Mouse (Mus musculus) left cerebral cortex, postnatal 25 days (tissue): Measurements from ENCODE around the gene Ppp4c. TPM values are rescaled to one million over a fixed set of nuclear protein-coding genes. Genes with fewer than 3 reads are reported as not detected.

Experiments used
- DNase-seq, 2 experiments: peaks; one replicate each; pipeline ENCODE4 v3.0.0; 2022; ENCODE audit warnings: low spot score in 2 of 2, mixed read lengths in 1 of 2
- intact Hi-C: fragments of 180-260 bp; cut with DNase I; formaldehyde crosslinking; loops from one replicate; pipeline ENCODE4 v1.15.1; 2025
- total RNA-seq, 2 experiments: library from RNA; stranded (reverse); gene quantifications; 2 replicates each; pipeline ENCODE4 v1.2.3; 2021

Ppp4c gene
- total RNA-seq, 2 experiments from 2014 or later = 48.1 to 51.3 TPM

GRCm38 (mm10) chr7:126765540-126765939 lies 26.8 kb downstream of the Ppp4c start:
- intact Hi-C loops = no loop called here
- no peak for DNase-seq

DNA sequence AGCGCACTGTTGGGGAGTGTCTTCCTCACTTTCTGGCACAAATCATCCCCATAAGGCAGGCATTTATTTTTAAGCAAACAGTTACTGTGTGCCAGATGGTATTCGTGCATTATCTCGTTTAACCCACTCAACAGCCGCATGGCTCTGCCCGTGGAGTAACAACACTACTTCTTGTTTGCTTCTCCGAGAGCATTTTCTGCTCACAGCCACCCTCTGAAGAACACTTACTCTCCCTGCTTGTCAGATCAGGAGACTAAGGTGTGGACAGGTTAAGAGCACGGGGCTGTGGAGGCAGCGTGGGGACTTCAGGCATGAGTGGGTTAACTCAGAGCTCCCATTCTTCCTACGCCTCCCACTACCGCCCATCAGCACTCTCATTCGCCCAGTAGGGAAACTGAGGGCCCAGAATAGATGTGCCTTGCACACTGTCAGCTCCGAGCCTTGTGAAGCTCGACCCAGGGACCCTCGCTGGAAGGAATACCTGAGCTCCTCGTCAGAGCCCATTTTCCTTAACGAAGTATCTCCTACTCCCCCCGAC lies 29.8 kb downstream of the Ppp4c start:
- DNase-seq = peak; percentile 68 to 94
- intact Hi-C loops = loop anchor here (1.0 to 2.0 kb wide), 3 partner anchors 14 to 58 kb away; partner anchors contain the start of gene Ypel3

GRCm38 (mm10) chr7:126761529-126762067 lies 30.7 kb downstream of the Ppp4c start:
- no peak for DNase-seq
- intact Hi-C loops = loop anchor here (1.0 to 2.0 kb wide), 3 partner anchors 15 to 57 kb away; partner anchors contain the start of gene Ypel3

DNA sequence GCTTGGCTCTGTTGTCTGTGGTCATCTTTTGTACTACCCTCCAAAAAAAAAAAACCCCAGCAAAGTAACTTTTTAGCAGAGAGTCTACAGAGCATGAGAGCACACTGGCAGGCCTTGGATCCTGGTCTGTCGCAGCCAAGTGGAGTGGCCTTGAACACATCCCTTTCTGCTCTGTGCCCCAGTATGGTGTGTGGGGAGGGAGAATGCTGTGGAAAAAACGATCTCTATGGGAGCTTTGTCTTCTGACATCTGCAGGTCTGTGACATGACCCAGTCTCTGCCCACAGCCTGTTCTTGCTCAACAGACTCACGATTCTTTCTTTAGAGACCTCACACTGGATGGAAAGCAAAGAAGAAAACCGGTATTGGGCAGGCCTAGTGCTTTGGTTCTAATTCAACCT lies 31.3 kb downstream of the Ppp4c start:
- intact Hi-C loops = no loop called here

DNA sequence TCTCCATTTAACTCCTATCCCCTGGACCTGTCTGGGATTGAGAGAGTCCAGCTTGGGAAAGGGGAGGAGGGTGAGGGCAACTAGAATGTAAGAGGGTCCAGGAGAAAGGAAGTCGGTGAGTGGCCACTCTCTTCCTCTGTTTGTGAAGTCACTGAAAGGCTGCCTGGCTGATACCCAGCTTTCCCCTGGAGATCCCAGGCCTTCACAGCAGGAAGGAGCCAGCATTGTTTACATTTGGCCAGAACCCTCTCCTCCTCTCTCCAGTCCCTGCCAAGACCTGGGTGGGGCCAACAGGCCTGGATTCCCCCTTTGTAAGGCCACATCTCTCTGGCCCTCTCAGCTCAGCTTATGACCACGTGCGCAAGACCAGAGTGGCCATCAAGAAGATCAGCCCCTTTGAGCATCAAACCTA lies 31.9 kb downstream of the Ppp4c start:
- intact Hi-C loops = no loop called here
- no peak for DNase-seq

More for the DNA sequence above, 31.3 kb downstream of the Ppp4c start:
- no peak for DNase-seq

GRCm38 (mm10) chr7:126759672-126760390 lies 32.5 kb downstream of the Ppp4c start:
- DNase-seq = no peak
- intact Hi-C loops = loop anchor here (5.0 kb wide), 1 partner anchor 113 kb away; the partner anchor contains the start of gene Sgf29

DNA sequence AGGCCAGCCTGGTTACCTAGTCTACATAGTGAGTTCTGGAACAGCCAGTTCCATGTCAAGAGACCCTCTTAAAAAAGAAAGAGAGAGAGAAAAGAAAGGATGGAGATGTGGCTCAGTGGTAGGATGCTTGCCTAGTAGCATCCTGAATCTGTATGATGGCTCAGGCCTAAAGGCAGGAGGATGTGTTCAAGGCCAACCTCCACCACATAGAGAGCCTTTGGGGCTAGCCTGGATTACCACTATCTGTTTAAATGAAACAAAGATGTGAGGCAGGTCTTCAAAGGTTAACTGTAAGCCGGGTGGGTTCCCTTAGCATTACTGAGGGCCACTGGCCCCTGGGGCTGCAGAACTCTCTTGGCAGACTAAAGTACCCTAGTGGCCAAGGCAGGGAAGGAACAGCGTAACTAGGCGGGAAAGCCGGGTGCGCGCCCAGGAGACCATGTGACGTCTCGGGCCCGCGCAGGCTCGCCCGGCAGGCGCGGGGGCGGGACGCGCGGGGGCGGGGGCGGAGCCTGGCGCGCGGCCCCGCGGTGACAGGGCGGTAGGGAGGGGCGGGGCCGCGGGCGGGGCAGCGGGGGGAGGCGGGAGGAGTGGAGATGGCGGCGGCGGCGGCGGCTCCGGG lies 33.1 kb downstream of the Ppp4c start, which contains the start of gene Mapk3:
Gene Mapk3 (plus strand): TSS at position 552 of the 622 bp plus-strand sequence.
- intact Hi-C loops = loop anchor here (5.0 kb wide), 1 partner anchor 112 kb away; the partner anchor contains the start of gene Sgf29
- DNase-seq = peak; percentile 89 to 90

DNA sequence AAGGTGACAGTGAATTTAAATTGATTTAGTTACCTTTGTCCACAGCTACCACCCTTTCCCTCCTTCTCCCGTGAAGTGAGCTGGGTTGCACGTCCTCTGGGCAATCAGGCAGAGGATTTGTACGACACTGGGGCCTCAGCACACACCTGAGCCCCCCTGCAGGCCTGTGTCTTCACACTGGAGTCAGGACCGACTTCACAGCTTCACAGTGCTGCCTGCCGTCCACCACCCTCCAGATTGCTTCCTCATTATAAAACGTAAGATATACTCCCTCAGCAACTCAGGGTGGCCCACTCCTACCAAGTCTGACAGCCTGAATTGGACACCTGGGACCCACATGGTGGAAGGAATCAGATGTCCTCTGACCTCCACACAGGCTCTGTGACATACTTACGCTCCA lies 33.8 kb downstream of the Ppp4c start:
- DNase-seq = no peak
- intact Hi-C loops = loop anchor here (5.0 kb wide), 1 partner anchor 111 kb away; the partner anchor contains the start of gene Sgf29

DNA sequence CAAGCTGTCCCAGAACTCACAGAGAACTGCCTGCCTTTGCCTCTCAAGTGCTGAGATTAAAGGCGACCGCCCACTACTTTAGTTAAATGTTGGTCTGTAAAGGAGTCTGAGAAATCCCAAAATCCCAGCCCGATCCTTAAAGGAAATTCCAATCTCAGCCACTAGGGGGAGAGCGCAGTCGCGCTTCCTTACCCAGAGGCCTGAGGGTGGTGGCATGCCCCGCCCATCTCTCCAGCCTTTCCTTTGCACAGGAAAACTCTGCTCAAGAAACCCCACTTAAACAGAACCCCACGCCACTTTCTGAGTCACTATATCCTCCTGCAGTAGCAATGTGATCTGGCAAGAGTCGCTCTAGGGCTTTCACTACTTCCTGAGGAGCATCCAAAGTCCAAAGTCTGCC lies 37.4 kb downstream of the Ppp4c start:
- intact Hi-C loops = loop anchor here (5.0 kb wide), 1 partner anchor 108 kb away; the partner anchor contains the start of gene Sgf29
- DNase-seq = peak; percentile 73 to 81

DNA sequence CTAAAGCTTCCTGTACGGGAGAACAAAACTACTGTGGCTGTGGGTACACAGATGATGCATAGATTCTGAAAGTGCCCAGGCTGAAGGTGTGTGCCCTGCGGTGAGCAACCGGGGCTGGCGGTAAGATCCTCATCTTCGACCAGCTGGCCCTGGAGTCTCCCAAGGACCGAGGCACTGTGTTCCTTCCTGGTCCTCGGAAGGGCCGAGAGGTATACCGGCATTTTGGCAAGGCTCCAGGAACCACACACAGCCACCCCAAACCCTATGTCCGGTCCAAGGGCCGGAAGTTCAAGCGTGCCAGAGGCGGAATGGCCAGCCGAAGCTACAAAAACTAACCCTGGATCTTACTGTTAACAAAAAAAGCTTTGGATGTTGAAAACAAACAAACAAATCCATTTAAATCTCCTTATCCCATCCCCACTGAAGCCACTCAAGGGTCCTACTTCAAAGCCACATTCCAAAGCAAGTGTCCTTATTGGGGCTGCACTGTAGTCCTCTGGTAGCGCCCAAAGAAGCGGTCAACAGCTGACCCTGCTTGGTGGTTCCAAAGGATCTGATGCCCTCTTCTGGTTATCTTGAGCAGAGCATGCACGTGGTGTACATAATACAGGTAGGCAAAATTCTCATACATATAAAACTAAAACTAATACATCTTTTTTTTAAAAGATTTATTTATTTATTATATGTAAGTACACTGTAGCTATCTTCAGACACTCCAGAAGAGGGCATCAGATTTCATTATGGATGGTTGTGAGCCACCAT lies 42.5 kb downstream of the Ppp4c start:
- intact Hi-C loops = no loop called here
- no peak for DNase-seq

- DNase-seq = no peak
- intact Hi-C loops = no loop called here
These were observed 43.5 kb downstream of the Ppp4c start for GRCm38 (mm10) chr7:126748824-126749223.

DNA sequence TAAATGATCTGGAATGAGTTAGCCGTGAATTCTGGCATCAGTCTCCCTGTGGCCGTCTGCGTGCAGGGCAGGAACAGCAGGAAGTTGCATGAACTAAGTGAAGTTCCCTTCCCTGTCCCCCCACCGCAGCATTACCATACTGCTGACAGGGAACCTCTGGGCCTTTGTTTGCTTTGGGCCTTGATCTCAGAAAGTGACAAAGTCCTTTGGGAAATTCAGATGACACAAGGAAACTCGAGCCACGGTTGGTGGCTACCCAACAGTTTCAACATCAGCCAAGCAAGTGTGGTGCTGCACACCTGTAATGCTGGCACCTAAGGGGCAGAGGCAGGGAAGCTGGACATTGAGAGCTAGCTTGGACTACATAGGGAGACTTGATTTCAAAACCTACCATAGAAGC lies 45.5 kb downstream of the Ppp4c start:
- DNase-seq = no peak
- intact Hi-C loops = no loop called here

DNA sequence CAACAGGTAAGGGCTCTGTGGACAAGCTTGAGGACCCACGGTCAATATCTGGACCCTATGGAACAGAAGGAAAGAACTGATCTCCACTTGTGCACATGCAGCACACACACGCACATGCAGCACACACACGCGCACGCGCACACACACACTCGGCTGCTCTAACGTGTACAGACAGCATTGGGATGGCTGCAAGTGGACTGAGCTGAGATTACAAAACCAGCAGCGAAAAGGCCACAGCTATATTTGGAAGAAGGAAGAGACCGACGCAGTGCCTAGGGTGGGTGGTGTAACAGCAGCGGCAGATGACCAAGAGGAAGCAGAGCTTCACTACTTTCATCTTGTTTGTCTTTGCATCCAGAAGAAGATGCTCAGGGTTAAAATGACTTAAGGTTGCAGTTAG lies 46.2 kb downstream of the Ppp4c start:
- intact Hi-C loops = no loop called here
- peak; percentile 17 to 55 for DNase-seq

DNA sequence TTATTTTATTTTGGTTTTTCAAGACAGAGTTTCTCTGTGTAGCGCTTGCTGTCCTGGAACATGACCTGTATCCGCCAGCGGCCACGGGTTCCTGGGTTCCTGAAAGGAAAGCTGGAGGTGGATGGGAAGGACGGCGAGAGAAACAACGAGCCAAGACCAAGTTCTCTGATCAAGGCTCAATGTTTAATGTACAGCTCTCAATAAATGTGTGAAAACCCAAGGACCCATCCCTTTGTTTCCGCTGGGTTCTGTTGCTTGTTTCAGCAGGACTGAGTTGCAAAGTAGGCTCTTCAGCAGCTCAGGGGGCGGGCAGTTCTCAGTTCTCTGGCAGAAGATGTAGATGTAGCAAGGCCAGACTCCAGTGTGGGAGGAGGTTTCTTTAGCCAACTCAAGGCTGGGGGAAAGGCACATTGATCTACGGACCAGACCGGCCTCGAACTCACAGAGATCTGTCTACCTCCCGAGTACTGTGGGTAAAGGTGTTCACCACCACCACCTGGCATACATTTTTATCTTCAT lies 50.3 kb downstream of the Ppp4c start:
- intact Hi-C loops = no loop called here
- peak in 1 of 2 experiments; percentile 56 for DNase-seq

GRCm38 (mm10) chr7:126741452-126741851 lies 50.8 kb downstream of the Ppp4c start:
- intact Hi-C loops = no loop called here
- DNase-seq = no peak

DNA sequence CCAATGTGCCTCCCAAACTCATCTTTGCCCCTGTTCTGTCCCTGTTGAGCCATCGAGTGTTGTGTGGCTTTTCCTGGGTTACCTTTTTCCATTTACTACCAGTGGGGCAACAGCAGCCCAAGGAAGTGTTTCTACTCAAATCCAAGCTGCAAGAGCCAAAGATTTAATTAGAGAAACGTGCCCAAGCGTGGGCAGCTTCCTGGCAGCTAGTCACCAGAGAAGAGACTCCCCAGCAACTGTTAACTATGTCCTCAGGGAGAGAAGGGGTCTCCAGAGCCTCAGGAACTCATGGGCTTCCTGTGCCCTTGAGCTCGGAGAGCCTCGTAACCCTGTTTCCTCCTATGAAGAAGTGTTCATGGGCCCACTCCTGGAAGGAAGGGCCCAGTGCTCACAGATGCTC lies 51.3 kb downstream of the Ppp4c start:
- DNase-seq = no peak
- intact Hi-C loops = no loop called here

- intact Hi-C loops = no loop called here
- DNase-seq = no peak
These were observed 52.1 kb downstream of the Ppp4c start for GRCm38 (mm10) chr7:126740132-126740735.

- intact Hi-C loops = loop anchor here (1.0 to 2.0 kb wide), 3 partner anchors 19 to 35 kb away; no protein-coding TSS in a partner anchor
- DNase-seq = peak; percentile 44 to 93
These were observed 52.7 kb downstream of the Ppp4c start for GRCm38 (mm10) chr7:126739551-126739950.

DNA sequence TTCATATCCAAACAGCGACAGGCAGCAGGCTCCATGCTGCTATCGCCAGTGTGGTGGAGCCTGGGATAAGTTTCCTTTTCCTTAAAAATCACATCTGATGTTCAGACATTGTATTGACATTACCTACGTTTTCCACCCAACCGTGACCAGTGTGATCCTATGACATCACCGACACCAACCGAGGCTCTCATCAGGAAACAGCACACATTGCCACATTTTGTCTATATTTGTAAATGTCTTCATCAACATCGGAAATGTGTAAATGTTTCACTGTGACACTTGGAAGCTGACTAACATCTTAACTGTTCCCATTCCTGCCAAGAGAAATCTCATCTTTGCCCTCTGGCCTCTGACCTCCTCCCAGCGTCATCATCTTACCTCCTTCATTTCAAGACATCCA lies 56.2 kb downstream of the Ppp4c start:
- intact Hi-C loops = no loop called here
- DNase-seq = no peak
